Mouse (Mus musculus) MEL (cell line): ENCODE data around the gene Reps1.

Source experiments
- CTCF ChIP-seq, 3 experiments: IDR thresholded peaks in 2 of 3; conservative IDR thresholded peaks in 1 of 3; 2 replicates each; pipeline ENCODE4 v1.5.1; 2011 to 2012; ENCODE audit warnings: low read length in 3 of 3, low read depth in 2 of 3, mild to moderate bottlenecking in 2 of 3, improper control_type of control experiment in 1 of 3, inconsistent platforms in 1 of 3, mixed read lengths in 1 of 3, moderate library complexity in 1 of 3; ENCODE audit not compliant: control insufficient read depth in 1 of 3, insufficient read depth in 1 of 3, poor library complexity in 1 of 3, severe bottlenecking in 1 of 3
- POLR2AphosphoS2 ChIP-seq: IDR thresholded peaks from 2 replicates; pipeline ENCODE4 v1.6.1; 2011; ENCODE audit warnings: low read length, improper control_type of control experiment
- UBTF ChIP-seq: IDR thresholded peaks from 2 replicates; pipeline ENCODE4 v1.6.1; 2012; ENCODE audit warnings: low read depth, mild to moderate bottlenecking, inconsistent platforms, low read length, improper control_type of control experiment, moderate library complexity, borderline replicate concordance; ENCODE audit not compliant: insufficient read depth

- TF ChIP-seq CTCF (IDR thresholded peaks at IDR 0.05 in 2 of 3, conservative IDR thresholded peaks at IDR 0.05 in 1 of 3; ENCODE audit: control insufficient read depth in 1 of 3, insufficient read depth in 1 of 3, low read depth in 2 of 3, low read length in 3 of 3, poor library complexity in 1 of 3, severe bottlenecking in 1 of 3) (no peak), POLR2AphosphoS2 (no peak), UBTF (no peak)
These were observed 62.7 kb downstream of the Reps1 start for GRCm38 (mm10) chr10:18118336-18118735.
